Mouse (Mus musculus): ENCODE results near the gene Wipf3. TPM values are rescaled to one million over a fixed set of nuclear protein-coding genes. Genes with fewer than 3 reads are reported as not detected.

The Wipf3 gene
- polyA plus RNA-seq, 1 experiment: not detected

- no peak overlapping the region for H3K4me3 ChIP-seq (ENCODE audit: insufficient read depth, low read length)
- H3K4me1 ChIP-seq (ENCODE audit: control insufficient read depth, insufficient read depth, low read length): no peaks in the 10 kb centered on the region
- no peak overlapping the region for H3K27ac ChIP-seq (ENCODE audit: insufficient read depth, low read depth, low read length)
- TF ChIP-seq CTCF (IDR thresholded peaks at IDR 0.05; ENCODE audit: low read depth, low read length) (no peak), POLR2A (IDR thresholded peaks at IDR 0.05; ENCODE audit: borderline replicate concordance, low read depth, low read length) (no peak)
These were observed 38.0 kb downstream of the Wipf3 start for GRCm38 (mm10) chr6:54467371-54467770.

- no peak overlapping the region for H3K4me3 ChIP-seq (ENCODE audit: insufficient read depth, low read length)
- TF ChIP-seq POLR2A (IDR thresholded peaks at IDR 0.05; ENCODE audit: borderline replicate concordance, low read depth, low read length) (no peak), CTCF (IDR thresholded peaks at IDR 0.05; ENCODE audit: low read depth, low read length) (no peak)
- H3K4me1 ChIP-seq (ENCODE audit: control insufficient read depth, insufficient read depth, low read length): no peaks in the 10 kb centered on the region
- H3K27ac ChIP-seq (ENCODE audit: insufficient read depth, low read depth, low read length): no peak overlapping the region
These were observed 42.5 kb downstream of the Wipf3 start for GRCm38 (mm10) chr6:54471866-54472265.

GRCm38 (mm10) chr6:54472846-54473715, 43.7 kb downstream of the Wipf3 start:
- no peak for TF ChIP-seq POLR2A (IDR thresholded peaks at IDR 0.05; ENCODE audit: borderline replicate concordance, low read depth, low read length)
- TF ChIP-seq CTCF (IDR thresholded peaks at IDR 0.05; ENCODE audit: low read depth, low read length): no peak

GRCm38 (mm10) chr6:54475926-54476667, 46.7 kb downstream of the Wipf3 start:
- H3K4me1 ChIP-seq (ENCODE audit: control insufficient read depth, insufficient read depth, low read length): no peaks in the 10 kb centered on the region
- no peak overlapping the region for H3K4me3 ChIP-seq (ENCODE audit: insufficient read depth, low read length)
- no peak overlapping the region for H3K27ac ChIP-seq (ENCODE audit: insufficient read depth, low read depth, low read length)
- TF ChIP-seq CTCF (IDR thresholded peaks at IDR 0.05; ENCODE audit: low read depth, low read length): no peak
- TF ChIP-seq POLR2A (IDR thresholded peaks at IDR 0.05; ENCODE audit: borderline replicate concordance, low read depth, low read length): no peak

More at GRCm38 (mm10) chr6:54472846-54473715, 43.7 kb downstream of the Wipf3 start:
- H3K27ac ChIP-seq (ENCODE audit: insufficient read depth, low read depth, low read length): no peak overlapping the region
- no peak overlapping the region for H3K4me3 ChIP-seq (ENCODE audit: insufficient read depth, low read length)
- H3K4me1 ChIP-seq (ENCODE audit: control insufficient read depth, insufficient read depth, low read length): no peaks in the 10 kb centered on the region

- TF ChIP-seq POLR2A (IDR thresholded peaks at IDR 0.05; ENCODE audit: borderline replicate concordance, low read depth, low read length): no peak
- TF ChIP-seq CTCF (IDR thresholded peaks at IDR 0.05; ENCODE audit: low read depth, low read length): no peak
- no peaks in the 10 kb centered on the region for H3K4me1 ChIP-seq (ENCODE audit: control insufficient read depth, insufficient read depth, low read length)
- H3K4me3 ChIP-seq (ENCODE audit: insufficient read depth, low read length): no peak overlapping the region
- no peak overlapping the region for H3K27ac ChIP-seq (ENCODE audit: insufficient read depth, low read depth, low read length)
These were observed 49.4 kb downstream of the Wipf3 start for GRCm38 (mm10) chr6:54478646-54479324.

GRCm38 (mm10) chr6:54481390-54482112, 52.1 kb downstream of the Wipf3 start:
- no peak overlapping the region for H3K4me3 ChIP-seq (ENCODE audit: insufficient read depth, low read length)
- H3K4me1 ChIP-seq (ENCODE audit: control insufficient read depth, insufficient read depth, low read length): no peaks in the 10 kb centered on the region
- no peak for TF ChIP-seq CTCF (IDR thresholded peaks at IDR 0.05; ENCODE audit: low read depth, low read length)
- no peak for TF ChIP-seq POLR2A (IDR thresholded peaks at IDR 0.05; ENCODE audit: borderline replicate concordance, low read depth, low read length)
- no peak overlapping the region for H3K27ac ChIP-seq (ENCODE audit: insufficient read depth, low read depth, low read length)

GRCm38 (mm10) chr6:54485000-54485399, 55.6 kb downstream of the Wipf3 start:
- H3K4me3 ChIP-seq (ENCODE audit: insufficient read depth, low read length): no peak overlapping the region
- H3K4me1 ChIP-seq (ENCODE audit: control insufficient read depth, insufficient read depth, low read length): no peaks in the 10 kb centered on the region
- no peak for TF ChIP-seq CTCF (IDR thresholded peaks at IDR 0.05; ENCODE audit: low read depth, low read length)
- no peak for TF ChIP-seq POLR2A (IDR thresholded peaks at IDR 0.05; ENCODE audit: borderline replicate concordance, low read depth, low read length)
- H3K27ac ChIP-seq (ENCODE audit: insufficient read depth, low read depth, low read length): no peak overlapping the region

- Histone ChIP-seq H3K27ac (ENCODE audit: insufficient read depth, low read depth, low read length) (no peak overlapping the region), H3K4me3 (ENCODE audit: insufficient read depth, low read length) (no peak overlapping the region), H3K4me1 (ENCODE audit: control insufficient read depth, insufficient read depth, low read length) (no peaks in the 10 kb centered on the region)
- TF ChIP-seq CTCF (IDR thresholded peaks at IDR 0.05; ENCODE audit: low read depth, low read length) (no peak), POLR2A (IDR thresholded peaks at IDR 0.05; ENCODE audit: borderline replicate concordance, low read depth, low read length) (no peak)
These were observed 56.1 kb downstream of the Wipf3 start for GRCm38 (mm10) chr6:54485435-54485901.

- TF ChIP-seq CTCF (IDR thresholded peaks at IDR 0.05; ENCODE audit: low read depth, low read length) (no peak), POLR2A (IDR thresholded peaks at IDR 0.05; ENCODE audit: borderline replicate concordance, low read depth, low read length) (no peak)
These were observed 56.7 kb downstream of the Wipf3 start for GRCm38 (mm10) chr6:54485973-54486569.

More at GRCm38 (mm10) chr6:54485973-54486569, 56.7 kb downstream of the Wipf3 start:
- H3K4me1 ChIP-seq (ENCODE audit: control insufficient read depth, insufficient read depth, low read length): no peaks in the 10 kb centered on the region
- no peak overlapping the region for H3K27ac ChIP-seq (ENCODE audit: insufficient read depth, low read depth, low read length)
- no peak overlapping the region for H3K4me3 ChIP-seq (ENCODE audit: insufficient read depth, low read length)
